In genomic region chr2:38992452-38992851, GRCm38 (mm10) we compare ENCODE assay signal across 14 mouse cellular contexts. TPM values are rescaled to one million over a fixed set of nuclear protein-coding genes. Genes with fewer than 3 reads are reported as not detected.
DNase-seq lines count a peak whose midpoint lies in the region; ATAC-seq and TF ChIP-seq lines count a peak whose summit lies in the region.
"Had no signal": no experiment of that assay in that cellular context is flagged by ENCODE, and none has a peak within 500 bp of the region (broad histone marks: within the 10 kb centered on the region; RNA-seq: fewer than 3 reads in every experiment).

No protein-coding gene starts in this region.

- H3K4me1 ChIP-seq in forebrain, embryonic 13.5 days, result peaks cover 9% of the 10 kb centered on the region
- no peaks in the 10 kb centered on the region; the same call in 1 of the 2 replicates for H3K4me1 ChIP-seq in forebrain, embryonic 16.5 days (replicated peaks; ENCODE audit: control insufficient read depth, insufficient read depth, low read length)
- no peaks in the 10 kb centered on the region for H3K4me1 ChIP-seq in lung, embryonic 14.5 days (ENCODE audit: insufficient read depth)
- H3K4me1 ChIP-seq: midbrain, embryonic 12.5 days had no signal

- no peaks in the 10 kb centered on the region for H3K36me3 ChIP-seq in forebrain, embryonic 13.5 days (ENCODE audit: poor library complexity, severe bottlenecking)
- no peaks in the 10 kb centered on the region for H3K36me3 ChIP-seq in forebrain, embryonic 16.5 days (ENCODE audit: control insufficient read depth, insufficient read depth)
- no peaks in the 10 kb centered on the region for H3K36me3 ChIP-seq in lung, embryonic 14.5 days (ENCODE audit: insufficient read depth)
- H3K36me3 ChIP-seq: hindbrain, embryonic 13.5 days; liver, embryonic 15.5 days; midbrain, embryonic 12.5 days had no signal

- peak overlapping the region; percentile 2; the same call in 1 of the 2 replicates for H3K27ac ChIP-seq in forebrain, embryonic 13.5 days
- no peak overlapping the region for H3K27ac ChIP-seq in forebrain, embryonic 16.5 days (ENCODE audit: low read length)
- no peak overlapping the region for H3K27ac ChIP-seq in lung, embryonic 14.5 days (ENCODE audit: low read depth)
- H3K27ac ChIP-seq: hindbrain, embryonic 13.5 days; liver, embryonic 15.5 days; midbrain, embryonic 12.5 days had no signal

- H3K27me3 ChIP-seq in forebrain, embryonic 13.5 days, result 0 out of 2 replicates have a peak, but pooled peaks cover 4% of the 10 kb centered on the region
- no peaks in the 10 kb centered on the region for H3K27me3 ChIP-seq in forebrain, embryonic 16.5 days (replicated peaks; ENCODE audit: control insufficient read depth, insufficient read depth, low read length)
- no peaks in the 10 kb centered on the region for H3K27me3 ChIP-seq in lung, embryonic 14.5 days (ENCODE audit: insufficient read depth, low read length)
- H3K27me3 ChIP-seq: liver, embryonic 15.5 days had no signal

- intact Hi-C loops in heart, postnatal 36 days (cut with DNase I), result no loop called here

- no peak overlapping the region for H3K4me2 ChIP-seq in forebrain, embryonic 13.5 days
- H3K4me2 ChIP-seq in forebrain, embryonic 16.5 days (ENCODE audit: low read length), result no peak overlapping the region
- H3K4me2 ChIP-seq in lung, embryonic 14.5 days, result no peak overlapping the region
- H3K4me2 ChIP-seq: hindbrain, embryonic 13.5 days; liver, embryonic 15.5 days; midbrain, embryonic 12.5 days had no signal

- WGBS in forebrain, embryonic 13.5 days, result 55% methylated on average over 4 of the region's 4 CpGs
- WGBS in forebrain, embryonic 16.5 days, result 38% methylated on average over 4 of the region's 4 CpGs
- WGBS in lung, embryonic 14.5 days, result 32% methylated on average over 4 of the region's 4 CpGs

- no peak overlapping the region for H3K9ac ChIP-seq in forebrain, embryonic 13.5 days
- H3K9ac ChIP-seq in forebrain, embryonic 16.5 days (replicated peaks; ENCODE audit: low read depth, low read length), result no peak overlapping the region
- no peak overlapping the region for H3K9ac ChIP-seq in lung, embryonic 14.5 days
- H3K9ac ChIP-seq: liver, embryonic 15.5 days; midbrain, embryonic 12.5 days had no signal

- ATAC-seq in forebrain, embryonic 13.5 days, result no peak
- ATAC-seq in forebrain, embryonic 16.5 days, result no peak
- no peak for ATAC-seq in lung, embryonic 14.5 days (ENCODE audit: insufficient read depth)
- ATAC-seq in megakaryocyte-erythroid progenitor cell, adult 5-6 weeks (replicated peaks; ENCODE audit: low FRiP score, low TSS enrichment, poor library complexity, severe bottlenecking), result no peak
- ATAC-seq: activated CD4-positive, CD25-positive, alpha-beta regulatory T cell, adult 4 months had no signal

- DNase-seq in lung, embryonic 14.5 days, result peak; percentile 54
- no peak for DNase-seq in lung, postnatal 36 days
- peak; percentile 79 for DNase-seq in adrenal gland, postnatal 14 days
- peak; percentile 51 to 57 for DNase-seq in kidney, postnatal 36 days
- no peak for DNase-seq in heart, postnatal 36 days
- DNase-seq: cerebellum, postnatal 25 days; lung, postnatal 4 days had no signal

- H3K9me3 ChIP-seq in forebrain, embryonic 13.5 days (replicated peaks), result no peaks in the 10 kb centered on the region
- no peaks in the 10 kb centered on the region for H3K9me3 ChIP-seq in forebrain, embryonic 16.5 days (ENCODE audit: control insufficient read depth, low read length)
- no peaks in the 10 kb centered on the region for H3K9me3 ChIP-seq in lung, embryonic 14.5 days (ENCODE audit: low read depth, low read length)
- H3K9me3 ChIP-seq: hindbrain, embryonic 13.5 days; liver, embryonic 15.5 days; midbrain, embryonic 12.5 days had no signal

- no peak for TF ChIP-seq CTCF in lung, embryonic 14.5 days (IDR thresholded peaks at IDR 0.05; ENCODE audit: low read depth)

- H3K4me3 ChIP-seq in forebrain, embryonic 13.5 days, result no peak overlapping the region
- no peak overlapping the region for H3K4me3 ChIP-seq in forebrain, embryonic 16.5 days (replicated peaks; ENCODE audit: low read length)
- no peak overlapping the region for H3K4me3 ChIP-seq in lung, embryonic 14.5 days (ENCODE audit: low read depth, low read length)
- H3K4me3 ChIP-seq: hindbrain, embryonic 13.5 days; liver, embryonic 15.5 days; midbrain, embryonic 12.5 days had no signal

RNA-seq across cellular contexts. Expression of gene Wdr38, which starts 4.8 kb away (rescaled TPM):
- polyA plus RNA-seq in forebrain, embryonic 13.5 days (2015; fragmentation: Nextera tagmentation; extraction: Ambion mirVana), result 1.6 and 2.1 TPM in 2 replicates
- polyA plus RNA-seq in forebrain, embryonic 16.5 days (2015; fragmentation: Nextera tagmentation; extraction: Ambion mirVana), result 1.7 and 2.3 TPM in 2 replicates
- polyA plus RNA-seq in lung, embryonic 14.5 days (2014; fragmentation: Nextera tagmentation; extraction: Ambion mirVana), result 1.1 and 1.2 TPM in 2 replicates
- 0.22 and 0.45 TPM in 2 replicates for total RNA-seq in adrenal gland, postnatal 14 days (2021)
- total RNA-seq in heart, postnatal 36 days (2021), result under 1 TPM in 1 of 2 experiments, not detected in 1; 0.14 TPM
- 0.89 and 1.4 TPM in 2 replicates for total RNA-seq in megakaryocyte-erythroid progenitor cell, adult 5-6 weeks (2014; fragmentation: Nextera tagmentation)
- total RNA-seq in megakaryocyte-erythroid progenitor cell, adult 5-6 weeks (2017), result 0.27 TPM in 1 of 2 replicates, not detected in the other

RNA-seq across cellular contexts. Expression of gene Arpc5l, which starts 12.7 kb away (rescaled TPM):
- 138 and 148 TPM in 2 replicates for polyA plus RNA-seq in forebrain, embryonic 13.5 days (2015; fragmentation: Nextera tagmentation; extraction: Ambion mirVana)
- 147 and 150 TPM in 2 replicates for polyA plus RNA-seq in forebrain, embryonic 16.5 days (2015; fragmentation: Nextera tagmentation; extraction: Ambion mirVana)
- polyA plus RNA-seq in lung, embryonic 14.5 days (2014; fragmentation: Nextera tagmentation; extraction: Ambion mirVana), result 132 and 136 TPM in 2 replicates
- 71.6 and 76.5 TPM in 2 replicates for total RNA-seq in adrenal gland, postnatal 14 days (2021)
- total RNA-seq in heart, postnatal 36 days (2021), result 10 to 100 TPM; 90.1 to 99.9 TPM
- 56.6 and 77.5 TPM in 2 replicates for total RNA-seq in megakaryocyte-erythroid progenitor cell, adult 5-6 weeks (2014; fragmentation: Nextera tagmentation)
- 39.5 and 52.9 TPM in 2 replicates for total RNA-seq in megakaryocyte-erythroid progenitor cell, adult 5-6 weeks (2017)

RNA-seq across cellular contexts. Expression of gene Rpl35, which starts 13.0 kb away (rescaled TPM):
- polyA plus RNA-seq in forebrain, embryonic 13.5 days (2015; fragmentation: Nextera tagmentation; extraction: Ambion mirVana), result 803 and 1,001 TPM in 2 replicates
- polyA plus RNA-seq in forebrain, embryonic 16.5 days (2015; fragmentation: Nextera tagmentation; extraction: Ambion mirVana), result 587 and 670 TPM in 2 replicates
- polyA plus RNA-seq in lung, embryonic 14.5 days (2014; fragmentation: Nextera tagmentation; extraction: Ambion mirVana), result 935 and 1,086 TPM in 2 replicates
- 384 and 477 TPM in 2 replicates for total RNA-seq in adrenal gland, postnatal 14 days (2021)
- total RNA-seq in heart, postnatal 36 days (2021), result 100 to 1,000 TPM; 321 to 338 TPM
- 1,595 and 1,825 TPM in 2 replicates for total RNA-seq in megakaryocyte-erythroid progenitor cell, adult 5-6 weeks (2014; fragmentation: Nextera tagmentation)
- 1,385 and 1,766 TPM in 2 replicates for total RNA-seq in megakaryocyte-erythroid progenitor cell, adult 5-6 weeks (2017)

Comparison
In these comparisons a context has a peak if more than half of its experiments do, and no peak if none do; other contexts are left out.
1. DNase-seq: peak in lung, embryonic 14.5 days (single experiment), adrenal gland, postnatal 14 days (single experiment) and kidney, postnatal 36 days (2 of 2); none in lung, postnatal 36 days (single experiment) and heart, postnatal 36 days (0 of 2).